Mouse (Mus musculus): ENCODE measurements around the gene Higd2a.
A peak's percentile ranks its signal among the peaks of the same experiment; 100 is the strongest.

The Higd2a gene

GRCm38 (mm10) chr13:54589996-54590951 lies at the start of gene Higd2a, which contains the start of gene Nop16:
Gene Higd2a (plus strand): TSS chr13:54590207.
Gene Nop16 (minus strand): TSS chr13:54590090.
- DNase-seq (ENCODE audit: low read depth, low spot score) = peak; percentile 97

DNA sequence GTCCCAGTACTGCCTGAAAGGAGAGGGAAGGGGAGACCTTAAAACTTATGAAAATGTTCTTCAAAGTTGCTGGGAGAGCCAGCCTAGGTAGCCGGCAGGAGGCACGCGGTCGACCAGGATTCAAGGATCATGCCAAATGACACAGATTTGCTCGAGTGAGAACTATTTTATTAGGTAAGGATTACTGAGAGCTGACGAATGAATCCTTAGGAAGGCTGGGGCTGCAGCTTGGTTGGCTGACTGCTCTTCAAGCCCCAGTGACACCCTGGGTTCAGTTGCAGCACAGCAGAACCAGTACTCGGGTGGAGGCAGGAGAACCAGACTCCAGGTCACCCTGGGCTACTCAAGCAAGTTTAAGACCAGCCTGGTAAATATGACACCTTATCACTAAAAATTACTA lies 42.0 kb upstream of the Higd2a start:
- DNase-seq (ENCODE audit: low read depth, low spot score) = no peak

DNA sequence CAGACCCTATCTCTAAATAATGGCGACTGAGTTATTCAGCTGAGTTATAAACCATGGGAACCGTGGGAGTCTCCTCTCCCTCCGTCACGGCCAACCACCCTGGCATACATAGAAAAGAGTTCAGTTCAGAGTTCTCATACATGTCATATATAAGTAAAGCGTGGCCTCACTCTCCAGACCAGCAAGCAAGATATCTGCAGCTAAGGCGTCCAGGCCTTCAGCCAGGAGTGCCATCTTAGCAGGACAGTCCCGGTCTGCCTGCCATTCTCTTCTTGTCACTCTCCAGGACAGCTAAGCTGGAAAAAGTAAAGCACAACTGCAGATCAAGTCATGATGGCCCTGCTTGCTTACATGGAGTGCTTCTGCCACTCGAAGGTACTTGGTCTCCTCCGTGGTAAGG lies 33.8 kb upstream of the Higd2a start:
- no peak for DNase-seq (ENCODE audit: low read depth, low spot score)

DNA sequence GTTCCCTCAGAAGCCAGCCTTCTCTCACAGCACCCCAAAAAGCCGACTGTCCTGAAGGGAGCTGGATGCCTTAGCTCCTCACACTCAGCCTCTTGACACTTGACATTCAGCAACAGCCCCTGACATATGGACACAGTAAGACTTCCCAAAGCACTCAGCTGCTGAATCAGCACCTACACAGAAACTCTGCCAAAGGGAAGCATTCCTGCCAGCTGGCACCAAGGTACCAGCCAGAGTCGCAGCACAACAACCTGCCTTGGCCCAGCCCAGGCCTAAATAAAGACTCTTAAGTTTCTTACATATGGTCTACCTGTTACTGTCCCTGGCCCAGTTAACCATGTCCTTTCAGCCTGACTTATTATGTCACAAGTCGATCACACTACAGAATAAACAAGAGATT lies 33.2 kb upstream of the Higd2a start:
- DNase-seq (ENCODE audit: low read depth, low spot score) = no peak

- no peak for DNase-seq (ENCODE audit: low read depth, low spot score)
Measured at GRCm38 (mm10) chr13:54557652-54558051, 32.4 kb upstream of the Higd2a start.

- no peak for DNase-seq (ENCODE audit: low read depth, low spot score)
Measured at GRCm38 (mm10) chr13:54559656-54560055, 30.4 kb upstream of the Higd2a start.

- no peak for DNase-seq (ENCODE audit: low read depth, low spot score)
Measured at GRCm38 (mm10) chr13:54560608-54561007, 29.4 kb upstream of the Higd2a start.

GRCm38 (mm10) chr13:54562562-54562961 lies 27.4 kb upstream of the Higd2a start:
- DNase-seq (ENCODE audit: low read depth, low spot score) = no peak

GRCm38 (mm10) chr13:54564232-54565200 lies 25.5 kb upstream of the Higd2a start:
- DNase-seq (ENCODE audit: low read depth, low spot score) = no peak

GRCm38 (mm10) chr13:54565201-54565581 lies 24.8 kb upstream of the Higd2a start, which contains the start of gene 4833439L19Rik:
Gene 4833439L19Rik (minus strand): TSS chr13:54565435.
- peak; percentile 94 for DNase-seq (ENCODE audit: low read depth, low spot score)

DNA sequence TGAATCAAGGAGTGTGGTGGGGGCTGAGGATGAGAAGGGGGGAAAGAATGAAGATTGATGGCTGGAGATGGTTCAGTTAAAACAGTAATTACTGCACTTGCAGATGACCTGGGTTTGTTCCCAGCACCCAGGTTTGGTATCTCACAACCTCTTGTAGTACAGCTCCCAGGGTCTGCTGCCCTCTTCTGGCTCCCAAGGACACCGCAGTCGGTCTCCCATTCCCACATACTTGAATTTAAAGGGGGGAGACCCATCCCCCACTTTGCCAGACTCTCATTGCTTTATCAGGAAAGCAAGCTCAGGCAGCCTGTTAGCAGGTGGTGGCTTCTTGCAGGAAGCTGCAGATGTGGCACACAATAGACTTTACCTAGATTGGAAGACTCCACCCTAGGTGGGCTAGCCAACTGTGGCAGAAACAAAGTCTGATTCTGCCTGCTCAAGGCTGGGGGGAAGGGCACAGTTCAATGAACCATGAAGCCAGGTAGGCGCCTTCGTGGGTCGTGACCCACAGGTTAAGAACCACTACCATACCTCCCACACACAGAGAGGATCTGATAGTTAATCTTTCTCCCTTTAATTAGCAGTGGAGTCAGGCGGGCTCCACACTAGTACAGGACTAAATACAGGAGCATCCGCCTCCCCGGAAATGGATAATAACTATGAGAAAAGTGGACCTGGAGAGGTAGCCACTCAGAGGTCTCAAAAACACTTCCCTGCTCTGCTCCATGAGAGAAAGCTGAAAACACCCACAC lies 24.2 kb upstream of the Higd2a start:
- no peak for DNase-seq (ENCODE audit: low read depth, low spot score)

GRCm38 (mm10) chr13:54568380-54568779 lies 21.6 kb upstream of the Higd2a start:
- no peak for DNase-seq (ENCODE audit: low read depth, low spot score)

DNA sequence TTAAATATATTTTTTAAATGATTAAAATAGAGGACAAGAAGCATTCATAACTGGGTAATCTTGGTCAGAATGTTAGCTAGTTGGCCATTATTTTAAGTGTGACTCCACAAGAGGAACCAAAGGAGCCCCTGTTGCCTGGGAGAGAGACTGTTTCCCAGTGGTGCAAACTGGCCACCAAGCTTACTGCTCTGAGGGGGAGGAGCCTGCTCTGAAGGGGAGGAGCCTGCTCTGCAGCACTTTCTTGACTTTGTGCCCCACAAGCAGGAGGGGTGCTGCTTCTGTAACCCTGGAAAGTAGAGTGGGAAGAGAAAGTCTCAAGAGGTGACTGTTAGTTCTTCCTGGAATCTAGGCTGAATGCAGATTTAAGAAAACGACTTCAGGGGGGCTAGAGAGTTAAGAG lies 20.7 kb upstream of the Higd2a start:
- DNase-seq (ENCODE audit: low read depth, low spot score) = no peak

GRCm38 (mm10) chr13:54570736-54571135 lies 19.3 kb upstream of the Higd2a start:
- no peak for DNase-seq (ENCODE audit: low read depth, low spot score)

DNA sequence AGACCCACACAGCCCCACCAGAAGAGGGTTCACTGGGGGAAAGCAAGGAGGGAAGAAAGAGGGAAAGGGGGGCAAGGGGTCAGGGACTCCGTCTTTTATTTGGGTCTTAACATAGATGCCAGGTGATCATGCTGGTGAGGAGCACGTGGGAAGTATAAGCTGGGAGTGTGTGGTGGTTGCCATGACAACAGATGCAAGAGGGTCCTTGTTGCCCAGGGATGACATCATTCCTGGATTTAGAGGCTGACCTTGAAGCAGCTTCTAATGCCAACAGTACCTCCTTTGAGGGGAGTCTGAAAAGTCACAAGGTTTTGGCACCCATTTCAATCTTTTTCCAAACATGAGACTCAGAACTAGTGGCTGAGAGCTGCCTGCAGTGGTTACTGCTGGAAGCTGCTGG lies 18.4 kb upstream of the Higd2a start:
- no peak for DNase-seq (ENCODE audit: low read depth, low spot score)

GRCm38 (mm10) chr13:54572621-54573020 lies 17.4 kb upstream of the Higd2a start:
- peak; percentile 36 for DNase-seq (ENCODE audit: low read depth, low spot score)

- peak; percentile 37 for DNase-seq (ENCODE audit: low read depth, low spot score)
Measured at GRCm38 (mm10) chr13:54574854-54575481, 15.0 kb upstream of the Higd2a start, which contains the start of gene Arl10. Gene Arl10 (plus strand): TSS chr13:54575015.

GRCm38 (mm10) chr13:54575489-54575888 lies 14.5 kb upstream of the Higd2a start:
- DNase-seq (ENCODE audit: low read depth, low spot score) = no peak

- no peak for DNase-seq (ENCODE audit: low read depth, low spot score)
Measured at GRCm38 (mm10) chr13:54577652-54578507, 12.1 kb upstream of the Higd2a start.

DNA sequence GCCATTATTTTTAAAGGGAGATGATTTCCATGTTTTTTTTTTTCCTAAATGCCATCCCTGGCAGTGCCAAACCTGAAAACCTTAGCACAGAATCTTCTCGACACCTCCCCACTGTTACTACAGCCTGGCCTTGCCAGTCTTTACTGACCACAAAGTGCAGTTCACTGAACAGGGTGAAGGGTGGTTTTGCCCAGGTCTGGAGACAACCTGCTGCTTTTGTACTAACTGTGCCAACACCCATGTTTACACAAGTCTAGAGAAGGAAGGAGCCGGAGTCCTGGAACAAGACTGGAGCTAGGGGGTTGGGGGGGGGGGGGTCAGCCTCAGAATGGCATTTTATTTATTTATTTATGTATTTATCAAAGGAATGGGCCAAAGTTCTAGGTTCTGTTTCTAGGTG lies 8.6 kb upstream of the Higd2a start:
- no peak for DNase-seq (ENCODE audit: low read depth, low spot score)

All from CD4-positive helper T cell, adult 2 months (primary cell).